Mouse (Mus musculus): ENCODE measurements at regions not wholly inside any gene's neighbourhood (a gene's known extent, or its start where the extent isn't known, plus 50 kb on each side); places are given as distances from the start of the nearest gene placed in this dataset.

DNA sequence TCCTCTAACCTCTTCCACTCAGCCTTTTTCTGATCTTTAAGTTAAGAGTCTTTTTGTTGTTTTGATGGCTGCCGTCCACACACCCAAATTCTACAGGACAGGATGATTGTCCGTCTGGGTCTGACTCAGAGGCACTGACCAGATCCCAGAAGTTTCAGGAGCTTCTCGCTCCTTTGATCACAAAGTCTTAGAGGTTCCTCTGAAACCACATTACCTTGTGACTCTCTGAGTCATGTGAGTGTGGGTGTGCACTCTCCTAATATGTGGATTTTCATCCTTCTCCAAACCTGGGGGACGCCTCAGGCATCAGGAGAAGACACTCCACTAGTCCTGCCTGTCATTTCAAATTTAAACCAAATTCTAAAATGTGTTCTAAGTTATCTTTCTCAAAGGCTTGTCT lies 52.0 kb upstream of the Aldh1a3 start:
- Histone ChIP-seq H3K36me3 (ENCODE audit: control insufficient read depth, insufficient read depth, low read length) (no peaks in the 10 kb centered on the region), H3K27me3 (ENCODE audit: control insufficient read depth, insufficient read depth, low read length) (no peaks in the 10 kb centered on the region), H3K9me3 (replicated peaks; ENCODE audit: control insufficient read depth, low read length) (no peaks in the 10 kb centered on the region), H3K4me2 (ENCODE audit: low read depth, low read length) (no peak overlapping the region), H3K27ac (ENCODE audit: low read length) (no peak overlapping the region), H3K4me3 (replicated peaks; ENCODE audit: low read length) (no peak overlapping the region), H3K4me1 (ENCODE audit: control insufficient read depth, insufficient read depth, low read length) (no peaks in the 10 kb centered on the region), H3K9ac (ENCODE audit: low read length) (no peak overlapping the region)
- WGBS: 87% methylated on average over 4 of the region's 4 CpGs
- no peak for ATAC-seq (ENCODE audit: insufficient read depth, low FRiP score)

DNA sequence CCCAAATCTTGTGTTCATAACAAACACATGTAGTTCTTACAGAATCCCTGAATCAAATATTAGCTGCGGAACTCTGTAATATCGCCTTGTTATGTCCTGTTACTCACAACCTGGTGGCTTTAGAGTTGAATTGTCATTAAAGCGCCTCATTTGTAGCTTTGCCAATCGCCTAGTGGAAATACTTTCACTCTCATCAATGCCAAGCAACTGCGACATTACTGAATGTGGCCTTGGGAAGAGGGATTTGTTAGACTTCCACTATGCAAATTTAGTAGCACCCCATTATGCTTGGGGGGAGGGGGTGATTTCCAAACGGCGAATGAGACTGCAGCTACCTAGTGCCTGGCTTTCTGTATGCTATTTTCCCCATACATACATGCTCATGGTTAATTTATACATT lies 50.8 kb upstream of the Aldh1a3 start:
- Histone ChIP-seq H3K9ac (ENCODE audit: low read length) (no peak overlapping the region), H3K4me2 (ENCODE audit: low read depth, low read length) (no peak overlapping the region), H3K27ac (ENCODE audit: low read length) (no peak overlapping the region), H3K4me1 (ENCODE audit: control insufficient read depth, insufficient read depth, low read length) (no peaks in the 10 kb centered on the region), H3K36me3 (ENCODE audit: control insufficient read depth, insufficient read depth, low read length) (no peaks in the 10 kb centered on the region), H3K27me3 (ENCODE audit: control insufficient read depth, insufficient read depth, low read length) (no peaks in the 10 kb centered on the region), H3K9me3 (replicated peaks; ENCODE audit: control insufficient read depth, low read length) (no peaks in the 10 kb centered on the region), H3K4me3 (replicated peaks; ENCODE audit: low read length) (no peak overlapping the region)
- no peak for ATAC-seq (ENCODE audit: insufficient read depth, low FRiP score)
- 85% methylated on average over 7 of the region's 7 CpGs for WGBS

DNA sequence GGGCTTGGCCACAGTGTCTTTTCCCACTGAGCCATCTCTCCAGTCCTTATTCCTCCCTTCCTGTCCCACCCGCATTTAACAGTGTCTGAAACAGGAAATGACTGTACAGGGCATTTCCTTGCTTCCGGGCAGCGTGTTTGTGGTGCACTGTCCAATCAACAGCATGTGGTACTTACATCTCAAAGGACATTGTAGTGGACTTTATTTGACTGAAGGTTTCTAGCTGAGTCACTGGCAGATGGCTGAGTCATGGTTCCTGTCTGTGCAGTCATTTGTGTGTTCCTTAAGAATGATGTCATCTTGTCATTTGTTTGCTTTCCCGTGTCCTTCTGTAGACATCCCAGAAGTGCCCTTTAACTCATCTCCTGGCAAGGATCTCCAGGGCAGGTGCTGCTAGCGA lies 50.2 kb upstream of the Aldh1a3 start:
- 52% methylated on average over 5 of the region's 5 CpGs for WGBS
- Histone ChIP-seq H3K9me3 (replicated peaks; ENCODE audit: control insufficient read depth, low read length) (no peaks in the 10 kb centered on the region), H3K4me2 (ENCODE audit: low read depth, low read length) (no peak overlapping the region)

More for the DNA sequence above, 50.2 kb upstream of the Aldh1a3 start:
- no peak overlapping the region for H3K9ac ChIP-seq (ENCODE audit: low read length)
- H3K27ac ChIP-seq (ENCODE audit: low read length): no peak overlapping the region
- no peak overlapping the region for H3K4me3 ChIP-seq (replicated peaks; ENCODE audit: low read length)
- H3K36me3 ChIP-seq (ENCODE audit: control insufficient read depth, insufficient read depth, low read length): no peaks in the 10 kb centered on the region
- ATAC-seq (ENCODE audit: insufficient read depth, low FRiP score): no peak
- no peaks in the 10 kb centered on the region for H3K4me1 ChIP-seq (ENCODE audit: control insufficient read depth, insufficient read depth, low read length)
- no peaks in the 10 kb centered on the region for H3K27me3 ChIP-seq (ENCODE audit: control insufficient read depth, insufficient read depth, low read length)

All from stomach, embryonic 16.5 days (tissue).